Mouse (Mus musculus) liver, embryonic 14.5 days (tissue): ENCODE measurements at regions not wholly inside any gene's neighbourhood (a gene's known extent, or its start where the extent isn't known, plus 50 kb on each side); places are given as distances from the start of the nearest gene placed in this dataset.

Experiments
- ATAC-seq: fragments of 200-750 bp; cut with Nextera tagmentation; 2 replicates; pipeline ENCODE4 v1.8.0; 2017; ENCODE audit warnings: moderate number of reproducible peaks, mild to moderate bottlenecking, moderate library complexity; ENCODE audit not compliant: insufficient read depth
- DNase-seq, 3 experiments: peaks; one replicate each; pipeline ENCODE4 v3.0.0-alpha.2; 2012 to 2013; ENCODE audit warnings: low read depth in 3 of 3, low spot score in 3 of 3
- H3K27ac ChIP-seq: fragments of 300-500 bp; sonication (generic); 2 replicates; pipeline ENCODE4 v1.5.1; 2014; ENCODE audit warnings: moderate library complexity, mild to moderate bottlenecking, control low read depth, inconsistent platforms
- H3K27me3 ChIP-seq: fragments of 300-500 bp; sonication (generic); 2 replicates; pipeline ENCODE4 v1.6.1; 2014; ENCODE audit warnings: mild to moderate bottlenecking, low read length, moderate library complexity; ENCODE audit not compliant: control insufficient read depth, insufficient read depth
- H3K36me3 ChIP-seq: fragments of 300-500 bp; sonication (generic); replicated peaks from 2 replicates; pipeline ENCODE4 v1.6.1; 2014; ENCODE audit warnings: low read depth; ENCODE audit not compliant: control insufficient read depth, insufficient read depth
- H3K4me1 ChIP-seq, 2 experiments: fragments of 200-500 bp in 1 of 2; fragments of 300-500 bp in 1 of 2; sonication (generic) in 1 of 2; replicated peaks; 2 replicates each; pipeline ENCODE4 v1.6.1; 2012 to 2014; ENCODE audit warnings: antibody characterized with exemption in 1 of 2, inconsistent platforms in 1 of 2, low read length in 1 of 2; ENCODE audit not compliant: control insufficient read depth in 2 of 2, insufficient read depth in 2 of 2
- H3K4me2 ChIP-seq: fragments of 300-500 bp; sonication (generic); 2 replicates; pipeline ENCODE4 v1.6.1; 2014; ENCODE audit warnings: low read depth, mild to moderate bottlenecking, control low read depth, moderate library complexity
- H3K4me3 ChIP-seq, 2 experiments: fragments of 200-500 bp in 1 of 2; fragments of 300-500 bp in 1 of 2; sonication (generic) in 1 of 2; 2 replicates each; pipeline ENCODE4 v1.5.1; 2012 to 2014; ENCODE audit warnings: low read depth in 2 of 2, low read length in 2 of 2, mild to moderate bottlenecking in 2 of 2, control low read depth in 1 of 2, inconsistent platforms in 1 of 2, moderate library complexity in 1 of 2; ENCODE audit not compliant: insufficient read depth in 1 of 2
- H3K9ac ChIP-seq: fragments of 300-500 bp; sonication (generic); replicated peaks from 2 replicates; pipeline ENCODE4 v1.6.1; 2014; ENCODE audit warnings: mild to moderate bottlenecking, control low read depth, moderate library complexity
- H3K9me3 ChIP-seq: fragments of 300-500 bp; sonication (generic); 2 replicates; pipeline ENCODE4 v1.6.1; 2016; ENCODE audit warnings: low read length, mixed read lengths; ENCODE audit not compliant: control insufficient read depth
- CTCF ChIP-seq: IDR thresholded peaks from 2 replicates; pipeline ENCODE4 v1.5.1; 2016; ENCODE audit warnings: antibody characterized with exemption, low read depth, control low read depth
- EP300 ChIP-seq: IDR thresholded peaks from 2 replicates; pipeline ENCODE4 v1.6.1; 2016; ENCODE audit warnings: antibody characterized with exemption, low read depth
- WGBS: fragments of 180-500 bp; shearing (Covaris S2); extraction: QIAGEN DNeasy Blood & Tissue Kit; methylation state at CpG from one replicate; pipeline ENCODE4 v1.1.7; 2014; ENCODE audit not compliant: insufficient replicate concordance; 5-methylcytosine and 5-hydroxymethylcytosine counted together

DNA sequence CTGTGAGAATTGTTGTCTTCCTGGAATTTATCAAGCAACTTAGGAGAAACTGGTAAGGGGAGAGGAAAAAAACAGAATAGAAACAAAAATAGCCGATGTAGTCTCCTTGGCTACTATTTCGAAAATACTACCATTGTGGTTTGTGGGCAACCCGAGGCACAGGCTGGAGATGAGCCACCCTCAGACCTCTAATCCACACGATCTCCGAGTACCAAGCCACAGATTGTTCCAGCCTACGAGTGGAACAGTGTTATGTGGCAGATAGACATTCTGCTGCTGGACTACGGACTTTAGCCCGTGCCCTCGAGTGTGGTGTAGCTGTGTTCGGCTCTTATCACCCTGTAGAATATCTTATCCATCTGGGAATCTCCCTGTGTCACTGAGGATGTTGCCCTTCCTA is 70.3 kb upstream of the Foxn3 start:
- Histone ChIP-seq H3K4me3 (no peak overlapping the region), H3K27ac (no peak overlapping the region), H3K9me3 (no peaks in the 10 kb centered on the region), H3K4me2 (no peak overlapping the region), H3K36me3 (no peaks in the 10 kb centered on the region), H3K4me1 (no peaks in the 10 kb centered on the region), H3K9ac (no peak overlapping the region), H3K27me3 (no peaks in the 10 kb centered on the region)
- no peak for DNase-seq
- WGBS, result 18% methylated on average over 10 of the region's 10 CpGs
- no peak for ATAC-seq
- TF ChIP-seq CTCF (no peak), EP300 (no peak)

DNA sequence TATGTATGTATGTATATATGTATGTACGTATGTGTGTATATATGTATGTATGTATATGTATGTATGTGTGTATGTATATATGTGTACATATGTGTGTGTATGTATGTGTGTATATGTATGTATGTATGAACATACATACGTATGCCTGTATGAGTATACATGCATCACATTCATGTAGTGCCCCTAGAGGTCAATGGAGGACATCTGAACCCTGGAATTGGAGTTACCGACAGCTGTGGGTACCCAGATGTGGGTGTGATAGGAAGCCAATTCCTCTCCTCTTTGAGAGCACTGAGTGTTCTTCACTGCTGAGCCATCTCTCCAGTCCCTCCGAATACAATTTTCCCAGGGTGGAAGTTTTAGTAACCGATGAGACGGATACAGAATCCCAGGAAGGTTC is 69.6 kb upstream of the Foxn3 start:
- Histone ChIP-seq H3K27me3 (peaks cover 5% of the 10 kb centered on the region), H3K4me2 (no peak overlapping the region), H3K9me3 (no peaks in the 10 kb centered on the region), H3K9ac (no peak overlapping the region), H3K36me3 (no peaks in the 10 kb centered on the region), H3K4me1 (no peaks in the 10 kb centered on the region), H3K4me3 (no peak overlapping the region), H3K27ac (no peak overlapping the region)
- DNase-seq (no peak), ATAC-seq (no peak)
- 72% methylated on average over 6 of the region's 6 CpGs for WGBS
- no peak for TF ChIP-seq CTCF
- TF ChIP-seq EP300, result no peak

DNA sequence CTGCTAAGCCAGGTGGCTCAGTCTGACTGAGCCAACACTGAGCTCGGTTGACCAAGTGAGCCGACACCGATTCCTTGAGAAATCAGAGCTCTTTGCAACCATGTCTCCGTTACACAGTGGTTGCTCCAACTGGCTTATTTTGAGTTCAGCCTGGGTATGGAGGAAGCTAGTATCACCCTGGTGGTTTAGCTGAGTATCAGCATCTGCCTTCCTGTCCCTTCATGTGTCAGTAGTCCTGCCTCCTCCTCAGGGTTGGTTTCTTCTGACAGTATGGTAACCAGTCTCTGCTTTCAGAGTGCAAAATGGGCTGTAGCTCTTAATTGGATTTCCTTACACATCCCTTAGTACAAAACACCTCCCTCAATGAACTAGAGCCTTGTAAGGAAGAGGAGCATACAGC is 66.2 kb upstream of the Foxn3 start:
- TF ChIP-seq CTCF (no peak), EP300 (no peak)
- no peak overlapping the region for H3K4me2 ChIP-seq
- DNase-seq (no peak), ATAC-seq (no peak)
- H3K27ac ChIP-seq, result no peak overlapping the region
- no peaks in the 10 kb centered on the region for H3K9me3 ChIP-seq
- no peak overlapping the region for H3K4me3 ChIP-seq
- peaks cover 19% of the 10 kb centered on the region for H3K27me3 ChIP-seq
- WGBS, result 70% methylated on average over 4 of the region's 4 CpGs
- no peaks in the 10 kb centered on the region for H3K36me3 ChIP-seq
- no peak overlapping the region for H3K9ac ChIP-seq
- no peaks in the 10 kb centered on the region for H3K4me1 ChIP-seq

DNA sequence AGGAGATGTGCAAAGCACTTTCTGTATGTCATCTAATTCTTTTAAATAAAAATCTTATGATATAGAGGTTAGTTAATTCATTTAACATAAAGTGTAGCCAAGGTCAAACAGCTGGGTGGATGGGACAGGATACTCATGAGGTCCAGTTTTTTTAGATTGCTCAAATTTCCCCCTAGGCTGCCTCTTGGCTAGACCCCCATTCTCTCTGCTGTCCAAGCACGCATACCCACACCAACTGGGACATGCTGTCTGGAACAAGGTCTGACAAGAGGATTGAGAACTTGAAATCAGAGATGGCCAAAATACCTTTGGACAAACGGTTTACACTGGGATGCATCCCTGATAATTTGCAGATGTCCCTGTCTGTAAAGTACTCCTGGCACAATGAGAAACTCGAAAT is 65.0 kb upstream of the Foxn3 start:
- no peak for ATAC-seq
- TF ChIP-seq EP300, result no peak
- no peak for TF ChIP-seq CTCF

DNA sequence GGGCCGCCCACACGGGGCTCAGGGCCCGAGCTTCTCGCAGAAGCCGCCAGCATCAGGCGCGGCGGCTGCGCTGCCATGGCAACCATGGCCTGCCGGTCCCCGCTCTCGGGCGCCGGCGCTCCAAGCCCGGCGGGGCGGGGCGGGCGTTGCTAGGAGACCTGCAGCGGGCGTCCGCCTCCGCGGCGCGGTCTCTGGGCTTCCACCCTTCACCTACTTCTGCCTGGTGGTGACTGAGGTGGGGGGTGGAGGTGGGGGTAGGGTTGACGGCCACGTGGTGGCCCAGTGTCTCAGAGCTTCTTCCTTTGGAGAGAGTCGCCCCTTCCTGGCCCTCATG is 64.5 kb upstream of the Foxn3 start:
- peak overlapping the region; percentile 45 to 54 for H3K4me3 ChIP-seq
- no peak overlapping the region for H3K9ac ChIP-seq
- H3K36me3 ChIP-seq, result no peaks in the 10 kb centered on the region
- peaks cover 19% of the 10 kb centered on the region for H3K27me3 ChIP-seq
- ATAC-seq (peak; percentile 86), DNase-seq (peak; percentile 28 to 45 (median 37))
- no peak for TF ChIP-seq CTCF
- no peaks in the 10 kb centered on the region for H3K4me1 ChIP-seq
- H3K4me2 ChIP-seq, result peak overlapping the region; percentile 58
- H3K9me3 ChIP-seq, result no peaks in the 10 kb centered on the region
- no peak overlapping the region for H3K27ac ChIP-seq
- under 1% methylated on average over 29 of the region's 30 CpGs for WGBS

More for the DNA sequence above, 65.0 kb upstream of the Foxn3 start:
- peaks cover 19% of the 10 kb centered on the region for H3K27me3 ChIP-seq
- no peaks in the 10 kb centered on the region for H3K36me3 ChIP-seq
- H3K4me2 ChIP-seq, result peak overlapping the region; percentile 58
- no peak overlapping the region for H3K9ac ChIP-seq
- WGBS, result 48% methylated on average over 3 of the region's 3 CpGs
- no peak for DNase-seq
- no peak overlapping the region for H3K27ac ChIP-seq
- H3K9me3 ChIP-seq, result no peaks in the 10 kb centered on the region
- H3K4me1 ChIP-seq, result no peaks in the 10 kb centered on the region
- H3K4me3 ChIP-seq, result no peak overlapping the region
